Mouse (Mus musculus) ovary, postnatal 10 days (tissue): ENCODE results near the gene Krt86.

Experiments
- DNase-seq: peaks from one replicate; pipeline ENCODE4 v3.0.0; 2022; ENCODE audit warnings: low spot score

The Krt86 gene

GRCm38 (mm10) chr15:101472952-101473528 is at the start of gene Krt86:
Krt86 (plus strand) TSS chr15:101473478.
- no peak for DNase-seq

- DNase-seq = no peak
These were observed 48.4 kb upstream of the Krt86 start for GRCm38 (mm10) chr15:101424914-101425313.

DNA sequence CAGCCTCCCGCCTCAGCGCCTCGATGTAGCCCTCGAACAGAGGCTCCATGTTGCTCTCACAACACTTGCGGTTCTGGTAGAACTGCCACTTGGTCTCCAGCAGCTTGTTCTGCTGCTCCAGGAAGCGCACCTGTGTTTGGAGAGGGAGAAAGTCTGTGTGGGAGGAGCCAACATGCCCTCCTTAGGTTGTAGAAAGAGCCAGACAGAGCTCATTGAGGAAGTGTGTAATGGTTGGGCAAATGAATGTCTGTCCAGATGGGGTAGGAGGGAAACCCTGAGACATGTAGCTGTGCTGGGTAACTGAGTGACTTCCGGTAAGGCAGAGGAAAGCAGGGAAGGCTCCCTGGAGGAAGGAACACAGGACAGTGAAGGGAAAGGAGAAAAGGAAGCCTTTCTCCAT is 36.7 kb upstream of the Krt86 start:
- DNase-seq = no peak

DNA sequence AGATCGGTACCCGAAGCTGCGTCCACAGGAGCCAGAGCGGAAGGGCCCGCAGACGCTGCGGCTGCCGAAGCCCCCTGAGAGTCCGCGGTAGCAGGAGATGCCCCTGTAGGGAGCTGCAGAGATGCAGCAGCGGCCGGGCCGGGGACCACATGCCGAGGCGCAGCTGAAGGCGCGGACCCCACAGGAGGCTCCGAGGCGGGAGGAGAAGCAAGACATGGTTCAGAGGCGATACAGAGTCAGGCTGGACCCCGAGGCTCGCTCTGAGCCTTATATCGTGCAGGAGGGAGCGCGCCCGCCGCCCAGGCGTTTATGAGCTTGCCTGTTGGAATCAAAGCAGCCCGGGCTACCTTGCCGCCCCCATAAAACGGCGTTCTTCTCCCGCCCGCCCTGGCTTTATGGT is 34.7 kb upstream of the Krt86 start, which contains the start of gene Krt87:
TSS of gene Krt87 (minus strand) at position 250 of the 400 bp plus-strand sequence.
- no peak for DNase-seq

- DNase-seq = no peak
These were observed 32.4 kb upstream of the Krt86 start for GRCm38 (mm10) chr15:101440837-101441236.

- DNase-seq = no peak
These were observed 26.7 kb upstream of the Krt86 start for GRCm38 (mm10) chr15:101446572-101446971.

DNA sequence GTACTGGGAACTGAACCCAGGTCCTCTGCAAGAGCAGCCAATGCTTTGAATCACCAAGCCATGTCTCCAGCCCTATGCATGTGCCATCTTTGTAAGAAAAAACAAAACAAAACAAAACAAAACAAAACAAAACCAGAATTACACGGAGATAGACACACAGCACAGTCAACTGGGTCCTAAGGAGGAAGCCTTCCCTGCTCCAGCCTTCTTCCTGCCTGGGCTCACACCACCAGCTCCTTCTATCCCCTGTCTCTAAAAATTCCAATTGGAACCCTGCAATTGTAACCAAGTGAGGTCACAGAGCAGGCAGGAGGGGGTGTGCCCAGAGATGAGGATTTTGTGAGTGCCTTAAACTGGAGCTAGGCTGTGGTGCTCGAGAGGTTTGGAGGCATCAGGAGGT is 25.8 kb upstream of the Krt86 start, which contains the start of gene Krt88:
TSS of gene Krt88 (plus strand) at position 301 of the 400 bp plus-strand sequence.
- DNase-seq = no peak

GRCm38 (mm10) chr15:101453093-101453736 is 20.1 kb upstream of the Krt86 start:
- peak; percentile 56 for DNase-seq

- no peak for DNase-seq
These were observed 18.5 kb upstream of the Krt86 start for GRCm38 (mm10) chr15:101454774-101455173.

DNA sequence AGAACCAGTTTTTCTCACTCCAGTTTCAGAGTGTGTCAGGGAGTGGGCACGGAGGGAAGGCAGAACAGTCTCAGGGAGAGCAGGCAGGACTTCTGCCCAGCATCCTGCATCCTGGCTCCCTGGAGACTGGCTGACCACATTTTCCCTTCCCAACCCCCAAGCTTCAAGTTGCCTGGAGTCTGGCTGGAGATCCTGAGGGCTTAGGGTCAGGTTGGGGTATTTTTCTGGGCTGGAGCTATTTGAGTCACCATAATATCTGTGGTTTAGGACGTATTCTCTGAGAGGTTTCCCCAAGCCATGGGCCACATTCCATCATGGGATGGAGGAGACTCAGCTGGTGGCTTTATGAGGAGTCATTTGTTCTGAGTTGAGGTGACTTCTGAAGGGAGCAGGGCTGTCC is 18.0 kb upstream of the Krt86 start:
- DNase-seq = no peak

DNA sequence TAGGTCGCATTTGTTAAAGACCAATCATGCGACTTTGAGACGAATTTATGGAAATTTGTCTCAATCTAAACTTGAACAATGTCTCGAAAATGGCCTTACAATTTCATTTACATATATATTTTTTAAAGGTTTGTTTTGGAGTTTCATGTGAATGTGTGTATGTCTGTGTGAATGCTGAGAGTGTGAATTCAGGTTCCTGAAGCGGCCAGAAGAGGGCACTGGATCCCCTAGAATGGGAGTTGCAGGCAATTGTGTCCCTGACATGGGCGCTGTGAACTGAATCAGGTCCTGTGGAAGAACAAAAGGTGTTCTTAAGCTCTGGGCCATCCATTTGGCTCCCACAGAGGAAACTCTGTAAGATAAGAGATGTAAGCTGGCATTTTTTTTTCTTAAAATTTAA is 17.4 kb upstream of the Krt86 start:
- DNase-seq = no peak

DNA sequence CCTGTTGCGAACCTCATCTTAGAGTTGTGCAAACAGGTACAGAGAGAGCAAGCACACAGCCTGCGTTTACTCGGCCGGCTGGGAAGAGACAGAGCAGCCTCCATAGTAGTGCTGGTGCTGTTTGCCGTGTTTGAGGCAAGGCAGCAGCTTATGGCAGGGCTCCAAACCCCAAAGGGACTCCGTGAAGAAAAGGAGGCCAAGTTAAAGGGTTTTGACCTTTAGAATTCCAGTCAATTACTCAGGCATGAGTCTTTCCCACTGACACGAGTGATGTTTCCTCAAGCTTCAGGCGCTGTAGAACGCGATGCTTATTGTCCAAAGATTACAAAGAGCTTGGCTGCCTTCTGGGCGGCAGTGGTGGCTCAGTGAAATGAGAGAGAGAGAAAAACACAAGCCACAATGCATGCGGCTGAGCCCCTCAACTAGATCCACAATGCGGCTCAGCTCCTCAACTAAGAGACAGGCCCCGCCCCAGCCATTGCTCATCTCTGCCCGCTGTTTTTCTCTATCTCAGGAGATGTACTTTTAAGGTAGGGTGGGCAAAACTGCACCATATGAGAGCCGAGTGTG is 14.8 kb upstream of the Krt86 start:
- DNase-seq = no peak

DNA sequence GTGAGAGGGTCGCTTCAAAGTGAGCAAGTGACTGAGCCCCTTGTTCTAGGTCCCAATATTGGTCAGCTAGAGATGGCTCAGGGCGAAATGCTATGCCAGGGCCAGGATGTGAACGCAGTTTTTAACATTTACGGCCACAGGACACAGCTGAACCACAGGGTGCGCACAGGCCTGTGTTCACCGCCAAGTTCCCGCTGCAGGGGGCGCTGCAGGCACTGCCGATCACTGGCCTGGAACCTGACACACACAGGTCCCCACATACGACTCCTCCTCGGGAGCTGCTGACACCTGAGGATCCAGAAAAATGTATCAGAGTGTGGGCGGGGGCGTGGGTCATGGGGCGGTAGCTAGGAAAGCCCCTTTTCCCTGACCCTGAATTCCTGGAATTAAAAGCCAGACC is 14.0 kb upstream of the Krt86 start:
- DNase-seq = no peak

DNA sequence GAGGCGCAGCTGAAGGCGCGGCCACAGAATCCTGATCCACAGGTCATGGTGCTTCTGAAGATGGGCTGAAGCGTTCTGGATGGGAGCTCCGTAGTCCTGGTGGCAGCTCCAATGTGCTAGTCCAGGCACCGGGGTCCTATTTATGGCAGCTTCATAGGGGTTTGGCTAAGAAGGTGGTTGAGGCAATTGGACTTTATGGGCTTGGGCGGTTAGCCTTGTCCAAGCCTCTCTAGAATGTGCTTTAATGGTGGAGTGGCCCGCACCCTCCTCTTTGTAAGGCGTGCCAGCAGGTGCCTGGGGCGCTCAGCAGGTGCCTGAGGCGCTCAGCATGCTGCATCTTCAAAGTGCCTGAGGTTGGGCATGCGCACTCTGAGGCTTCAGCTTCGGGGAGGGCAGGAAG is 9.6 kb upstream of the Krt86 start, which contains the start of gene Krt81:
TSS of gene Krt81 (minus strand) at position 101 of the 400 bp plus-strand sequence.
- DNase-seq = no peak

DNA sequence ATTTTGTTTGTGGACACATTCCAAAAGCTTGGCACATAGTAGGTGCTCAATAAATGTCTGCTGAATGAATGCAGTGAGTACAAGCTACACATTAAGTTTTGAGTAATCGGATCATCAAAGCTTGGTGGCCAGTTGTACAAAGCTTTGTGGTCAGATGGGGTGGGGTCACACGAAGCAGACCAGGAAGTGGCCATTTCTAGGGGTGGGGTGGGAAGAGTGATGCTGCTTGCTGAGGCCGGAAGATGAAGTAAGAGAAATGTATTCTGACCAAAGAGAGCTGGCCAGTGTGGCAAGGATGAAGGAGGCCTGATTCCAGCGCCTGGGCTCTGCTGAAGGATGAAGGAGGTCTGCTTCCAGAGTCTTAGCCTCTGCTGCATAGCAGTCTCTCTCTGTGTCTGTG is 4.2 kb upstream of the Krt86 start:
- DNase-seq = no peak

DNA sequence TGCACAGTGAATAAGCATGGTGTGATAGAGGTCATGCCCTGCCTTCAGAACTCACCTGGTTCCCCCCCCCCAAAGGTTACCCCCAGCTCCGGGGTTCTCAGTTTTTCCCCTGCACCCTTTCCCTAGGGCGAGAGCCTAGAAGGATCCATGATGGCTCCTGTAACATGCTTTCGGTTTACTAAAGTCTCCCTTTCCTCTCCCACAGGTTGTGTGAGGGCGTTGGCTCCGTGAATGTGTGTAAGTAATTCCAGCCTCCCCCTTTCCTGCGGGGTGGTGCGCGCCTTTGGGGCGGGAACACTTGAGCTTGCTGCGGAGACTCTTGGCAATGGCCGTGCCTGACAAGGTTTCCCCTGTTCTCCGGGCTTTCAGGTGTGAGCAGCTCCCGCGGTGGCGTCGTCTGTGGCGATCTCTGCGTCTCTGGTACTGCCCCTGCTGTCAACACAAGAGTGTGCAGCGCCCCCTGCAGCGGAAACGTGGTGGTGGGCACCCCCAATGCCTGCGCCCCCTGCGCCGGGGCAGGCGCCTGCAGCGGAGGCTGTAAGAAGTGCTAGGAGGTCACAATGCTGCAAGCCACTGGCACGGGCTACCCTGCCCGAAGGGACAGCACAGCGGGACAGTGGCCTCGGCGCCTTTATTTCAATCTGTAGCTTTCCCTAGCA is 5.9 kb downstream of the Krt86 start:
- no peak for DNase-seq

- DNase-seq = no peak
These were observed 6.4 kb downstream of the Krt86 start for GRCm38 (mm10) chr15:101479666-101480060.

DNA sequence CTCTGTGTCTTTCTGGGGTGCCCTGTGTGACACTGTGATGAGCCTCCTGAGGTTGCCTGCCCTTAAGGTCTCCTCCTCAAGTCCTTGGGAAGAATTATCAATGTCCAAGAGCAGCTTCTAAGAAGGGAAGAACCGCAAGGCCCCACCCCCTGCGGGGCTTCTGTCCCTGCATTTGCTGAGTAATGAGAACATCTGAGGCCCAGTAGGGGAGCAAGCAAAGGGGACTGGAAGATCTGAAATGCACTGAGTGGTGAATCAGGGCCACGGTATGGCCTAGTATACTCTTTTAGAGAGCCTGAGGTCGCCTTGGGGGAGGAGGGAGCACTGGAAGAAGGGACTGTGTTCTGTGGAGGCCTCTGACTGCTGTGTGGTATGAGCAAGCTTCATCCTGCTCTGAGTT is 8.8 kb downstream of the Krt86 start:
- DNase-seq = no peak

DNA sequence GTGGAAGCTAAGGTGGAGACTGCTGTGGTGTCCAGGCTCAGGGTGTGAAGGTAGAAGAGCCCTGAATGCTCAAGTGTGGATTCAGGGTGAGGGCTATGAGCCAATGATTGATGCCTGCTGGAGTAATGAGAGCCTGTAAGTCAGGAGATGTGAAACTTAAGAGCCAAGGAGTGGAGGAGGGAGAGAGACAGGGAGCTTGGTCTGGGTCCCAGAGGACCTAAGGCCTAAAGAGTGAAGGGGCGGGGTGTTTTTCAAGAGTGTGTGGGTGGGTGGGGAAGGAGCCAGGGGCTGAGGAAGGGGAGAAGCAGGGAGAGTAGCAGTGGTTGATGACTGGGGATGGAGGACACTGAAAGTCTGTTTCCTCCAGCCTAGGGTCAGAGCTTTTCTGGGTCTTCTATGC is 10.4 kb downstream of the Krt86 start:
- no peak for DNase-seq

GRCm38 (mm10) chr15:101484939-101485338 is 11.7 kb downstream of the Krt86 start:
- DNase-seq = no peak

GRCm38 (mm10) chr15:101485911-101486635 is 12.8 kb downstream of the Krt86 start:
- DNase-seq = no peak

DNA sequence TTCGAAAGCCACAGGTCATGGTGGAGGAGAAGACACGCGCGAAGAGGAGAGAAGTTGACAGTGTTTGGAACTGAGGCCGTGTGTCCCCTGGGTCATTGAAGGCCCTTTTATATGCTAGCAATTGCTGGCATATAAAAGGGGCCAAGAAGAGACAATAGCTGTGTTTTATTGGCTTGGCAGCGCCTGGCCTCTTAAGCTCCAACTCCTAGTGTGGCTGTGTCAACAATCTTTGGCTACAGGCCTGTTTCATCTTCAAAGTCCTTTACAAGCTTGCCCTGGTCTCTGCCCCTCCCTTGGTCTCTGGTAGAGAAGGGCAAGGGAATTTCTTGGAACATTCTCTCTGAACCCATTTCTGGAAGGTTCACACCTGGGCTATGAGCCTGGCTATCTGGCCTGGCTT is 18.2 kb downstream of the Krt86 start, which contains the start of gene Krt83:
TSS of gene Krt83 (minus strand) at position 82 of the 400 bp plus-strand sequence.
- no peak for DNase-seq
